Mouse (Mus musculus) erythroblast, embryonic 14.5 days (primary cell): Measurements from ENCODE around the gene Derl2.

Experiments
- GATA1 ChIP-seq: IDR thresholded peaks from 2 replicates; pipeline ENCODE4 v1.6.1; 2012; ENCODE audit warnings: low read length, inconsistent platforms, mixed read lengths
- TAL1 ChIP-seq: IDR thresholded peaks from 3 replicates; pipeline ENCODE4 v1.6.1; 2012; ENCODE audit warnings: low read length, inconsistent platforms, mixed read lengths

GRCm38 (mm10) chr11:71028280-71028679, 8.6 kb upstream of the Derl2 start:
- TF ChIP-seq GATA1 (no peak), TAL1 (no peak)
